Mouse (Mus musculus) E14TG2a.4 (cell line): ENCODE measurements around the gene Cacna2d4.
A peak's percentile ranks its signal among the peaks of the same experiment; 100 is the strongest.

ENCODE experiments used
- H3K27me3 ChIP-seq: 2 replicates; pipeline ENCODE4 v1.6.1; 2014; ENCODE audit warnings: low read length, control low read depth; ENCODE audit not compliant: insufficient read depth
- H3K36me3 ChIP-seq: 2 replicates; pipeline ENCODE4 v1.6.1; 2014; ENCODE audit warnings: low read length, control low read depth; ENCODE audit not compliant: insufficient read depth
- H3K4me1 ChIP-seq: replicated peaks from 2 replicates; pipeline ENCODE4 v1.6.1; 2014; ENCODE audit warnings: low read depth, low read length, control low read depth
- H3K4me3 ChIP-seq: replicated peaks from 2 replicates; pipeline ENCODE4 v1.5.1; 2014; ENCODE audit warnings: mild to moderate bottlenecking, low read length
- H3K9me3 ChIP-seq: 2 replicates; pipeline ENCODE4 v1.6.1; 2014; ENCODE audit warnings: low read length, control low read depth
- CTCF ChIP-seq: conservative IDR thresholded peaks from 2 replicates; pipeline ENCODE4 v1.5.1; 2014; ENCODE audit warnings: low read length
- NANOG ChIP-seq: IDR thresholded peaks from 2 replicates; pipeline ENCODE4 v1.6.1; 2014; ENCODE audit warnings: borderline replicate concordance, low read length, mixed read lengths
- POU5F1 ChIP-seq: IDR thresholded peaks from 2 replicates; pipeline ENCODE4 v1.6.1; 2014; ENCODE audit warnings: low read length, borderline replicate concordance

Cacna2d4 gene

GRCm38 (mm10) chr6:119321752-119322151 lies 85.4 kb downstream of the Cacna2d4 start:
- Histone ChIP-seq H3K4me3 (no peak overlapping the region), H3K4me1 (peaks cover 54% of the 10 kb centered on the region), H3K27me3 (peaks cover 54% of the 10 kb centered on the region), H3K36me3 (no peaks in the 10 kb centered on the region), H3K9me3 (no peaks in the 10 kb centered on the region)
- TF ChIP-seq NANOG (no peak), CTCF (no peak), POU5F1 (no peak)

GRCm38 (mm10) chr6:119324776-119325175 lies 88.5 kb downstream of the Cacna2d4 start:
- H3K4me1 ChIP-seq = peaks cover 78% of the 10 kb centered on the region
- H3K4me3 ChIP-seq = peak overlapping the region; percentile 50
- no peaks in the 10 kb centered on the region for H3K36me3 ChIP-seq
- peaks cover 80% of the 10 kb centered on the region for H3K27me3 ChIP-seq
- TF ChIP-seq CTCF (no peak), POU5F1 (peak; percentile 91), NANOG (peak; percentile 94)
- no peaks in the 10 kb centered on the region for H3K9me3 ChIP-seq

- Histone ChIP-seq H3K9me3 (no peaks in the 10 kb centered on the region), H3K4me1 (peaks cover 81% of the 10 kb centered on the region), H3K36me3 (no peaks in the 10 kb centered on the region), H3K27me3 (peaks cover 85% of the 10 kb centered on the region), H3K4me3 (0 out of 2 replicates have a peak overlapping the region, but pooled peaks have one; percentile 20)
- TF ChIP-seq CTCF (no peak), NANOG (no peak), POU5F1 (no peak)
Observed at GRCm38 (mm10) chr6:119325978-119326377, 89.7 kb downstream of the Cacna2d4 start.

DNA sequence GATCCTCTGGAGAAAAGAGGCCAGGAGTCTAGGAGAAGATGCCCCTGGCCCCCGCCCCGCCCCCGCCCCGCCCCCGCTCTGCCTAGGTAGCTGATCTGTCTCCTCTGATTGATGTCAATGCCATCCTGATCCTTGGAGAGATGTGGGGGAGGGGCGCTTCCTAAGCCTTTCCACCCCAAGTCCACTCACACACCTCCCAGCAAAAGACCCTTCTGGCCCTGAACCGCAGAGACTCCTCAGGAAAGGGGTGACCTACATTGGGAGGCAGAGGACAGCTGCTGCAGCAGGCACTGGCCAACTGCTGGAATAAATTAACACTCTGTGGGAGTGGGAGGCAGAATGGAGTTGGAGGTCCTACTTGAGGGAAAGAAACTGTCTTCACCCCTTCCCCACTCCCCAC lies 90.2 kb downstream of the Cacna2d4 start:
- Histone ChIP-seq H3K9me3 (no peaks in the 10 kb centered on the region), H3K36me3 (no peaks in the 10 kb centered on the region), H3K27me3 (peaks cover 85% of the 10 kb centered on the region), H3K4me1 (peaks cover 87% of the 10 kb centered on the region), H3K4me3 (no peak overlapping the region)
- TF ChIP-seq CTCF (no peak), NANOG (no peak), POU5F1 (no peak)

- peaks cover 93% of the 10 kb centered on the region for H3K4me1 ChIP-seq
- peak overlapping the region; percentile 26 for H3K4me3 ChIP-seq
- H3K9me3 ChIP-seq = no peaks in the 10 kb centered on the region
- H3K27me3 ChIP-seq = peaks cover 75% of the 10 kb centered on the region
- H3K36me3 ChIP-seq = no peaks in the 10 kb centered on the region
- no peak for TF ChIP-seq NANOG
- TF ChIP-seq POU5F1 = no peak
- no peak for TF ChIP-seq CTCF
Observed at GRCm38 (mm10) chr6:119328521-119329115, 92.3 kb downstream of the Cacna2d4 start.

DNA sequence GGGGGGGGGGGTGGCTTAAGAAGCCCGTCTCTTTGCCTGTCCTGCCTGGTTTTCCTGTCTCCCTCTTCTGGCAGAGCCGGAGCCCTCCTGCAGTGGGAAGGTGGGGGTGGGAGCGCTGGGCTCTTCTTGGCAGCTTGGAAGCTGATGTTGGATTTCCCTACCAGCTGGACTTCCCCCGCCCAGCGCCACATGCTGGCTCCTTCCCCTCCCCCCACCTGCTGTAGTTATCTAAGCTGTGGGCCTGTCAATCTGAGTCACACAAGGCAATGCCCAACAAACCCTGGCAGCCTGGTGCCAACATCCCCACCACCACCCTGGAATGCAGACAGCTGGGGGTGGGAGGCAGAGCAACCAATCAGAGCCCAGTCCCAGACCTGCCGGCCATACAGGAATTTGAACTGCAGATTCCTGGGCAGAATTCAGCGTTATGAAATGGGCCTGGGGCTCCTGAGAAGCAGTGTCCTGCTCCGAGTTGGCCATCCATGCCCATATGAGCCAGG lies 92.9 kb downstream of the Cacna2d4 start:
- H3K27me3 ChIP-seq = peaks cover 73% of the 10 kb centered on the region
- no peaks in the 10 kb centered on the region for H3K36me3 ChIP-seq
- peak overlapping the region; percentile 79 for H3K4me3 ChIP-seq
- TF ChIP-seq NANOG (no peak), POU5F1 (no peak), CTCF (no peak)
- no peaks in the 10 kb centered on the region for H3K9me3 ChIP-seq
- H3K4me1 ChIP-seq = peaks cover 87% of the 10 kb centered on the region

DNA sequence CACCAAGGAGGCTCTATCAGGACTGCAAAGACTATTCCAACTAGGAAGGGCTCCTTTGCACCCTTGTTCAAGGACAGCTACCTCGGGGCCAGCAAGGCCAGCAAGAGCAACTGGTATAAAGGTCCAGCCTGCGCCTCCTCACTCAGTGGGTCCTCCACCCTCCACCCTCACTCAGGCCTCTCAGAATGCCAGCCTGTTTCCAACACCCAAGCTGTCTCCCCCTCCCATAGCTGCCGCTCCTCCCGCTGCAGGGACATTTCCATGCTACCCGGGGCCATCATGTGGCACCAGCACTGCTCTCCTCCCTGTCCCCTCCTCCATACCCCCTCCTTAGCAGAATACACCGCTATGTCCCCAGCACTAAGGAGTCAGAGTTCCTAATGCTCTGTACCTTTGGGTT lies 93.6 kb downstream of the Cacna2d4 start:
- H3K4me1 ChIP-seq = peaks cover 82% of the 10 kb centered on the region
- no peak for TF ChIP-seq NANOG
- no peak for TF ChIP-seq CTCF
- TF ChIP-seq POU5F1 = no peak
- H3K36me3 ChIP-seq = no peaks in the 10 kb centered on the region
- H3K9me3 ChIP-seq = no peaks in the 10 kb centered on the region
- peak overlapping the region; percentile 79 for H3K4me3 ChIP-seq
- peaks cover 78% of the 10 kb centered on the region for H3K27me3 ChIP-seq

GRCm38 (mm10) chr6:119330506-119330905 lies 94.2 kb downstream of the Cacna2d4 start, which contains the start of gene Lrtm2:
Gene Lrtm2, minus strand, starts transcription at chr6:119330766.
- no peak for TF ChIP-seq CTCF
- H3K4me3 ChIP-seq = peak within 1 kb of the TSS; percentile 79
- H3K4me1 ChIP-seq = peaks cover 76% of the 10 kb centered on the region
- no peaks in the 10 kb centered on the region for H3K9me3 ChIP-seq
- H3K36me3 ChIP-seq = no peaks in the 10 kb centered on the region
- H3K27me3 ChIP-seq = peaks cover 82% of the 10 kb centered on the region

DNA sequence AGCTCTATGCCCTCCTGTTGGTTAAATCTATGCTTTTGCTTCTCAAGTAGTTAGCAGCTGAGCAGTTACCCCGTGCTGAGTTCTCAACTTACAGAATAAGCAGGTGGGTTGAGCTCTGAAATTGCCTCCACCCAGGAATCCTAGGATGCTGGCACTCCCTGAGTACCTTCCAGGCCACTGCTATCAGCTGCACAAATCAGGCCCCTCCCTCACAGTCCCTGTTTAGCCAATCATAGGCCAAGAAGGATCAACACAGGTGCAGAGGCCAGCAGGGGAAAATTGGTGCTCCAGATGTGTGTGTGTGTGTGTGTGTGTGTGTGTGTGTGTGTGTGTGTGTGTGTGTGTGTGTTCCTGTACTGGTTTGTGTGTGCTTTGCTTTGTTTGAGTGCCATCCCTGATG lies 95.8 kb downstream of the Cacna2d4 start:
- no peaks in the 10 kb centered on the region for H3K36me3 ChIP-seq
- peaks cover 81% of the 10 kb centered on the region for H3K27me3 ChIP-seq
- no peaks in the 10 kb centered on the region for H3K9me3 ChIP-seq
- no peak overlapping the region for H3K4me3 ChIP-seq
- peaks cover 70% of the 10 kb centered on the region for H3K4me1 ChIP-seq
- TF ChIP-seq POU5F1 = no peak
- no peak for TF ChIP-seq NANOG
- no peak for TF ChIP-seq CTCF
